Mouse (Mus musculus): ENCODE data around the gene Tbx6.
A peak's percentile ranks its signal among the peaks of the same experiment; 100 is the strongest.

The Tbx6 gene

GRCm38 (mm10) chr7:126792721-126793443 is 11.6 kb downstream of the Tbx6 start:
- DNase-seq (ENCODE audit: extremely low spot score, low read depth, low spot score), result no peak

- DNase-seq (ENCODE audit: extremely low spot score, low read depth, low spot score), result no peak
Measured at GRCm38 (mm10) chr7:126793456-126794270, 12.4 kb downstream of the Tbx6 start.

- DNase-seq (ENCODE audit: extremely low spot score, low read depth, low spot score), result no peak
Measured at GRCm38 (mm10) chr7:126794271-126794605, 13.0 kb downstream of the Tbx6 start.

DNA sequence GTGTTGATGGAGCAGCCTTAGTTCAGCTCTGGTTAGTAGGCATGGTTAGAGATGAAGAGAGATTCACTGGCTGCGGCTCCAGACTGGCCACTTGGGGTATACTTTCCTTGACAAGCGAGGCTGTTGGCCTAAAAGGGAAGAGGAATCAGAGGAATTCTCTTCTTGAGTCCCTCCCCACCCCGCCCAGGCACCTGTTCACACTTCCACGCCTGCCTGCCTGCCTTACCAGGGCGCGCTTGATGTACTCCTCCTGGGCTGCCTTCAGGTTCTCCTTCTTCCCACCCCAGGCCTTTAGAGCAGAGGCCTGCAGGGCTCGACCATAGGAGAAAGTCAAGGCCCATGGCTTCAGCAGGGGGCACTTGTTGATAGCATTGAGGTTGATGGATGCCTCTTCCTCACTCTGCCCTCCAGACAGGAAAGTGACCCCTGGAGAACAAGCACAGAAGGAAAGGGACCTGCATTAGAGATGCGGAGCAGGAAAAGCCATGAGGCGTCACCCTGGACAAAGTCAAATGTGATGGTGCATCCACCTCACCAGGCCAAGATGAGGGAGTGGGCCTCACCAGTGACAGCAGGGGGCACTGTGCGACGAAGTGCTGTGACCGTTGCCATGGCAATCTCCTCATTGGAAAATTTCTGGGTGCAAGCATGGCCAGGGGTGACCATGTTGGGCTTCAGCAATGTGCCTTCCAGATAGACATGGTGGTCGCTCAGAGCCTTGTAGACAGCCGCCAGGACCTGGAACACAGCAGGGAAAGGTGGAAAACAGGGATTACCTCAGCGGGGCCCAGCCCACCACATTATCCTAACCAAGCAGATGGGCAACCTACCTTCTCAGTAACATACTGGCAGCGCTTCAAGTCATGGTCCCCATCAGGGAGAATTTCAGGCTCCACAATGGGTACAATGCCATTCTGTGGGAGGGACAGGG is 14.4 kb downstream of the Tbx6 start:
- DNase-seq (ENCODE audit: extremely low spot score, low read depth, low spot score), result no peak

GRCm38 (mm10) chr7:126796350-126796932 is 15.2 kb downstream of the Tbx6 start:
- no peak for DNase-seq (ENCODE audit: extremely low spot score, low read depth, low spot score)

GRCm38 (mm10) chr7:126797411-126798126 is 16.3 kb downstream of the Tbx6 start, which contains the start of gene Fam57b:
Fam57b (plus strand) TSS chr7:126797668.
- no peak for DNase-seq (ENCODE audit: extremely low spot score, low read depth, low spot score)

DNA sequence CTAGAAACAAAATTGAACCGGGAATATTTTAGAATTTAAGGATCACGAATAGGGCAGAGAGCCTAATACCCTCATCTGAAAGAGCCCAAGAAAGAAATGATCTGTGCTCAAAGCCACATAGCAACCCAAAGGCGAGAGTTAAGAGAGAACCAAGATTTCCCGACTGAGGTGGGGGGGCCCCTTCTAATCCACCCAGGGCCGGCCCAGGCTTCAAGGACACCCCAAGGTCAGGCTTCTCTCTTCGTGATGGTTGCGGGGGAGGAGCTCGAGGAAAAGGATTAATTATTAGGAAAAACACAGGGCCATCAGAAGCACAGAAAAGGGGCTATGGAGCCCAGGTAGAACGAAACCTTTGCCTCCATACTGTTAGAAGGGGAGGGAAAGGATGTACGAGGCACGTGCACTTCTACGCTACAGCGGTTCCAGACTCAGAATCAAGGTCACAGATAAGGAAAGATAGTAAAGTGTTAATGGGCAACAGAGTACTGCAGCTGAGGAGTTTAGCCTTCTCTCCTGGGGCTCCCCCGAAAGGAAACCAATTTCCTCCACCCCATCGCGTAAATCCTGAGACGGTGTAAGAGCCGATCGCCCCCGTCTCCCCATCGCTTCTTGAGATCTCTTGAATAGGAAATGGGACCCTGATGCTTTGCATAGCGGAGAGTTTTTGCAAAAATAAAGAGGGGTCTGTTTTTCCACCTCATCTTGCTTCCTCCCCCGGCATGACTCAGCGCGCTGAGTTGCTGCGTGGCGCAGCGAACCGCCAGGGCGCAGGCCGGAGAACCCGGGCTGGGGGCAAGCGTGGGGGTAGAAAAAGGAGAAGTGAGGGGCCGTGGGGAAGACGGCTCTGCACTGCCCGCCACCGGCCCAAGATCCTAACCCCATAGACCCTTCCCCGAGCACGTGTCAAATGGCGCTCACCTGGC is 17.1 kb downstream of the Tbx6 start:
- no peak for DNase-seq (ENCODE audit: extremely low spot score, low read depth, low spot score)

- peak; percentile 89 for DNase-seq (ENCODE audit: extremely low spot score, low read depth, low spot score)
Measured at GRCm38 (mm10) chr7:126799050-126799467, 17.8 kb downstream of the Tbx6 start.

DNA sequence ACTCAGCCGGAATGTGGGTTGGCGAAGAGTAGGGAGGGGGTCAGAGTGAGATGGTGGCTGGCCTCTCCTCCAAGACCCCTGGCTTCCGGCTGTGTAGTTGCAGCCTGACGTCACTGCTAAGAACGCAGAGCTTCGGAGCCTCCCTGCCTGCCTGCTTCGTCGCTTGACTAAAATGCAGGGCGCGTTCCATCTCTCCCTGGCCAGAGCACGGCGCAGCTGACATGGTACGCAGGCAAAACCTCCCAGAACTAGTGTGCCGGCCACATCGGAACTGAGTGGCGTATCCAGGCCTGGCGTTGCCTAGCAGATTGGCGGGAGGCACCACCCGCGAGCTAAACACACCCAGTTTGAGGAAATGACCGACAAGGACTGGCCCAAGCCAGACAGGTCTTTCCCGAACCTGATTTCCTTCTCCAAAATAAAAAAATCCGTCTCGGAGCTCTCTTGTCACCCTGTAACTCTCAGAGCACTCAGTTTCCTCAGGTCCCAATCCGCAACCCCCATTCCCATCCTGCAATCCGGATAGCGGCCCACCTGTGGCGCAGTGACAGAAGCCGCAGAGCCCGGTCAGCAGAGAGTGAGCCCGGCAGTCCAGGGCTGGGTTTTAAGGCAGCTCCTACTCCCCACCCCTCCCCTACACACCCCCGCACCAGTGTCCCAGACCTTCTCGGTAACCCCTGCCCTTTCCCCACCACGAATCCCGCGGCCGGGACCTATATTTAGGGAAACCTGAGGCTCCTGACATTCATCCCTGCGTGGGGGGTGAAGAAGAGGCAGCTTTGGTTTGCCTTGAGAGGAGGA is 18.4 kb downstream of the Tbx6 start:
- peak; percentile 60 for DNase-seq (ENCODE audit: extremely low spot score, low read depth, low spot score)

DNA sequence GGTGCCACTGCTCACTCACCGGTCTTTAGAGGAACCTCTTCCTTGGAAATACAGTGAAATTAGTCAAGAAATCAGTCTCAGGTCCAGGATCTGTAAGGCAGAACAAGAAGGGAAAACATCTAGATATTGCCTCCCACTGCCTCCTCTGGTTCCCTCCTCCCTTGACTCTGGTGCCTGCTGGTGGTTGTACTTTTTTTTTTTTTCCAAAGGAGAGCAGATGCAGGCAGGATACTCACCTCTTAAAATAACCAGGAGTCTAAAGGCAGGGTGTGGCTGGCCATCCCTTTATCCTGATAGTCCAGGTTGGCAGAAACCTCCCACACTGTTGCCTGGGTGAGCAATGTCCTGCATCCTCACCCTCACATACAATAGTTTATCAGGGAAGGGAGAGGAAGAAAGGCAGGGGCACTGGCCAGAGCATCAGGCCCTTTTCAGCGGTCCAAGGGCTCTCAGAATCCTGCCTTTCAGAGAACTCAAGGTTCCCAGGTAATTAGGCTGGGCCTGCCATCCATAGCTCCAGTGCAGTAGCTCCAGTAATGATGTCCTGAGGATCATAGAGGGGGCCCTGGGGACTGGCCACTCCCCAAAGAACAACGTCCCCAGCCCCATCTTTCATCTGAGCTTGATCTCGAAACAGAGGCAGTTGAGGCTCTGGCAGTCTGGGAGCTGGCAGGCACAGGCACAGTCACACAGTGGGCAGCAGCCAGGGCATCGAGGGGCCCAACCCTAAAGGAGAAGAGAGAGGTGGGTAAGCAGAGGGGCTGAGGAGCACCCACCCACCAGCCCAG is 19.2 kb downstream of the Tbx6 start:
- DNase-seq (ENCODE audit: extremely low spot score, low read depth, low spot score), result no peak

GRCm38 (mm10) chr7:126801057-126801422 is 19.8 kb downstream of the Tbx6 start:
- DNase-seq (ENCODE audit: extremely low spot score, low read depth, low spot score), result no peak

GRCm38 (mm10) chr7:126802134-126802889 is 21.0 kb downstream of the Tbx6 start:
- no peak for DNase-seq (ENCODE audit: extremely low spot score, low read depth, low spot score)

GRCm38 (mm10) chr7:126803181-126803580 is 21.9 kb downstream of the Tbx6 start:
- DNase-seq (ENCODE audit: extremely low spot score, low read depth, low spot score), result no peak

GRCm38 (mm10) chr7:126803751-126804150 is 22.5 kb downstream of the Tbx6 start:
- DNase-seq (ENCODE audit: extremely low spot score, low read depth, low spot score), result no peak

DNA sequence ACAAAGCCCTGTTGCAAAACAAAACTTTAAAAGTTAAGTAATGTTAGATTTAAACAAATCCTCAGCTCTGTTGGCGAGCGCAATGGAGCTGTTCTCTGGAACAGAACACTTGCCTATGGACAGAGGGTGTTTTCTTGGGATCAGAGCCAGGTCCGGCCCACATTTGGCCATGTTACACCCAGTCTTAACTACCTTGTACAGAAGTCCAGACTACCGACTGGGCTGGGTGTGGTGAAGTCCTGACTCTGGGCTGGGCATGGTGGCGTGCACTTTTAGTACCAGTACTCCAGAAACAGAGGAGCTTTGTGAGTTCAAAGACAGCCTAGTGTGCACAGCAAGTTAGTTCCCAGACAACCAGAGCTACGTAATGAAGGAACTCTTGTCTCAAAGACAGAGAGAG is 25.7 kb downstream of the Tbx6 start:
- DNase-seq (ENCODE audit: extremely low spot score, low read depth, low spot score), result no peak

DNA sequence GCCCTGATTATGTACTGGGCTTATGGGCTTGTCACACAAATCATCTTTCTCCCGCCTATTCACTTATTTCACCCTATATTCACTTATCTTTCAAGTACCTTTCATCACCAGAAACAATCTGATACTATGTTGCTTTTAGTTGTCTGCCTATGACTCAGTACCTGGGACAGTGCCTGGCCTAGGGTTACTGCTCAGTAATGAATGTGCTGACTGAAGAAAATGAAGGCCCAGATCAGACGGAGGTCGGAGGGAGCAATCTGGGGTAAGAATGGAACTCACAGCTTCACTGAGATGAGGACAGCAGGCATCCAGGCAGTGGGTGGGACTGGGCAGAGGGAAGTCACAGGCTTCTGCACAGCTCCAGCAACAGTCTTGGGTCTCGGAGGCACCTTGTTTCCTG is 26.1 kb downstream of the Tbx6 start:
- DNase-seq (ENCODE audit: extremely low spot score, low read depth, low spot score), result no peak
